ENCODE assay signal across 9 mouse cellular contexts in genomic region chr4:109550338-109551150, GRCm38 (mm10). TPM values are rescaled to one million over a fixed set of nuclear protein-coding genes. Genes with fewer than 3 reads are reported as not detected.
DNase-seq lines count a peak whose midpoint lies in the region; ATAC-seq lines count a peak whose summit lies in the region.
"Had no signal": no experiment of that assay in that cellular context is flagged by ENCODE, and none has a peak within 500 bp of the region (broad histone marks: within the 10 kb centered on the region; RNA-seq: fewer than 3 reads in every experiment).

No protein-coding gene starts in this region.

- no peaks in the 10 kb centered on the region for H3K9me3 ChIP-seq in midbrain, embryonic 11.5 days (ENCODE audit: control insufficient read depth, low read length)
- 0 out of 2 replicates have a peak, but pooled peaks cover 5% of the 10 kb centered on the region for H3K9me3 ChIP-seq in midbrain, embryonic 10.5 days (replicated peaks)

- no peak overlapping the region for H3K27ac ChIP-seq in midbrain, embryonic 11.5 days (ENCODE audit: low read depth, low read length)
- no peak overlapping the region for H3K27ac ChIP-seq in midbrain, embryonic 10.5 days (replicated peaks)
- H3K27ac ChIP-seq: layer of hippocampus, adult 2 months had no signal

- WGBS in midbrain, embryonic 11.5 days, result 49% methylated on average over 11 of the region's 11 CpGs
- 37% methylated on average over 11 of the region's 11 CpGs for WGBS in midbrain, embryonic 10.5 days

- H3K9ac ChIP-seq in midbrain, embryonic 11.5 days (ENCODE audit: low read length), result no peak overlapping the region

- no peaks in the 10 kb centered on the region for H3K27me3 ChIP-seq in midbrain, embryonic 11.5 days (ENCODE audit: control insufficient read depth, insufficient read depth, low read length)
- H3K27me3 ChIP-seq in midbrain, embryonic 10.5 days (ENCODE audit: low read depth, poor library complexity, severe bottlenecking), result no peaks in the 10 kb centered on the region

- no peaks in the 10 kb centered on the region for H3K36me3 ChIP-seq in midbrain, embryonic 11.5 days (ENCODE audit: control insufficient read depth, insufficient read depth, low read length)
- no peaks in the 10 kb centered on the region for H3K36me3 ChIP-seq in midbrain, embryonic 10.5 days

- no peak for ATAC-seq in midbrain, embryonic 11.5 days (ENCODE audit: low FRiP score)

- peak; percentile 87 for DNase-seq in midbrain, embryonic 11.5 days (ENCODE audit: low spot score, missing footprints)
- no peak for DNase-seq in midbrain, embryonic 10.5 days (ENCODE audit: low spot score)
- DNase-seq in gonadal fat pad, adult 2 months (ENCODE audit: low read depth), result peak; percentile 60
- peak; percentile 21 for DNase-seq in kidney, postnatal 14 days
- DNase-seq in lung, postnatal 25 days (ENCODE audit: low spot score), result peak; percentile 14
- DNase-seq in cerebellum, postnatal 25 days, result no peak
- no peak for DNase-seq in thymus, postnatal 0 days (ENCODE audit: low spot score)
- DNase-seq in cerebellum, adult 9-10 months, result no peak

- no peak overlapping the region for H3K4me3 ChIP-seq in midbrain, embryonic 11.5 days (ENCODE audit: low read depth, low read length)
- H3K4me3 ChIP-seq in midbrain, embryonic 10.5 days, result no peak overlapping the region
- H3K4me3 ChIP-seq: layer of hippocampus, adult 2 months had no signal

- H3K4me2 ChIP-seq in midbrain, embryonic 11.5 days, result no peak overlapping the region

- H3K4me1 ChIP-seq in midbrain, embryonic 11.5 days (ENCODE audit: control insufficient read depth, insufficient read depth, low read length), result no peaks in the 10 kb centered on the region
- H3K4me1 ChIP-seq in midbrain, embryonic 10.5 days, result no peaks in the 10 kb centered on the region

RNA-seq across cellular contexts. Expression of gene 4930522H14Rik, which starts 19.4 kb away (rescaled TPM):
- polyA plus RNA-seq in midbrain, embryonic 11.5 days (2014; fragmentation: Nextera tagmentation; extraction: Ambion mirVana), result not detected in 2 replicates
- polyA plus RNA-seq in midbrain, embryonic 10.5 days (2016; fragmentation: Nextera tagmentation; extraction: Ambion mirVana), result not detected in 2 replicates
- 0.15 TPM in 1 of 2 replicates, not detected in the other for polyA plus RNA-seq in gonadal fat pad, adult 2 months (2012; rRNA removed)
- not detected in 2 replicates for polyA plus RNA-seq in thymus, postnatal 0 days (2015; fragmentation: Nextera tagmentation; extraction: Ambion mirVana)

Comparison
In these comparisons a context has a peak if more than half of its experiments do, and no peak if none do; other contexts are left out.
1. DNase-seq: peak in midbrain, embryonic 11.5 days (single experiment), gonadal fat pad, adult 2 months (single experiment), kidney, postnatal 14 days (single experiment) and lung, postnatal 25 days (single experiment); none in midbrain, embryonic 10.5 days (single experiment), cerebellum, postnatal 25 days (0 of 2), thymus, postnatal 0 days (single experiment) and cerebellum, adult 9-10 months (single experiment).